Mouse (Mus musculus): ENCODE data around the gene Ikzf2.

DNA sequence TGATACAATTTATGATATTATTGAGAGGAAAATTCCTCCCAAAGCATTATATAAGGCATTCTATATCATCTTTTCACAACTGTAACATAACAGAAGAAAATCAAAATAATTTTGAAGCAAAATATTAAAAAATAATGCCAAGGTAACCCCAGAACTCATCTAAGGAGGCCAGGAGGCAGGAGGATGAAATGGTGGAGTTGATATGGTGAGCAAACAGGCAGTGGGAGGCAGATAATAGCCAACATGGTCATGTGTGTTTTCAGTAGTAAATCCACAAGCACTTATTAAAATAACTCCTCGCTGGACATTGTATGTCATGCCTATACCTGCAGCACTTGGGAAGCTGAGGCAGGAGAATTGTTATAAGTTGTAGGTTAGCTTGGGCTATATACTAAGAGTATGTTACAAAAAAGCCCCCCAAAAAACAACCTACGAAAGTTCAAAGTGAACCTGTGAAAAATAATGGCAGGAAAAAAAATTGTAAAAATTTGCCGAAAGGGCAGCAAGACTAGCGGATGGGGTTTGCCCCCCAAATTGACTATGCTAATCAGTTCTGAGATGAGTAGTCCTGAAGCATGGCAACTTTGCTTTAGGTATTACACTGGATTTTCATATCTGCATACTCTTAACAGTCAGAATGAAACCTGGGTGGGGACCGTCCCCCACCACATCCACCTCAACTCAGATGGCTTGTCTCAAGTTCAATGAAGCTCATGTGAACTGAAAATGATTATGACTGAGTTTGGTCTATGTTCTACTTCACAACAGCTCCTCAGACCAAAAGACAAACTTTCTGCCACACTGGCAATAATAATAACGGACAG lies 143.1 kb downstream of the Ikzf2 start:
- TF ChIP-seq CTCF (IDR thresholded peaks at IDR 0.05; ENCODE audit: insufficient read depth, low read depth, low read length) (no peak), POLR2A (IDR thresholded peaks at IDR 0.05; ENCODE audit: insufficient read depth, low read depth, low read length) (no peak)
